Mouse (Mus musculus) bone marrow macrophage, adult 2 months (primary cell): ENCODE data around the gene C1qb. TPM values are rescaled to one million over a fixed set of nuclear protein-coding genes. Genes with fewer than 3 reads are reported as not detected.

Source experiments
- H3K27ac ChIP-seq: 2 replicates; pipeline ENCODE4 v1.5.1; 2012; ENCODE audit warnings: low read depth, low read length; ENCODE audit not compliant: insufficient read depth
- H3K4me1 ChIP-seq: 2 replicates; pipeline ENCODE4 v1.6.1; 2012; ENCODE audit warnings: low read length; ENCODE audit not compliant: control insufficient read depth, insufficient read depth
- H3K4me3 ChIP-seq: 2 replicates; pipeline ENCODE4 v1.5.1; 2012; ENCODE audit warnings: mild to moderate bottlenecking, low read length, moderate library complexity; ENCODE audit not compliant: insufficient read depth
- CTCF ChIP-seq: IDR thresholded peaks from 2 replicates; pipeline ENCODE4 v1.5.1; 2012; ENCODE audit warnings: low read depth, mild to moderate bottlenecking, low read length, moderate library complexity
- POLR2A ChIP-seq: IDR thresholded peaks from 2 replicates; pipeline ENCODE4 v1.6.1; 2012; ENCODE audit warnings: mild to moderate bottlenecking, low read depth, low read length, borderline replicate concordance
- polyA plus RNA-seq: library from polyadenylated mRNA; stranded (reverse); fragments of >200 nt; gene quantifications from 2 replicates; pipeline ENCODE4 v1.2.4, GENCODE M21; 2012; ENCODE audit not compliant: missing spikeins, insufficient read depth, insufficient read length

Gene C1qb
- polyA plus RNA-seq, 1 experiment: 3,777 TPM

GRCm38 (mm10) chr4:136894821-136895220, 8.8 kb upstream of the C1qb start:
- no peak overlapping the region for H3K4me3 ChIP-seq
- H3K4me1 ChIP-seq: peaks cover 66% of the 10 kb centered on the region
- no peak overlapping the region for H3K27ac ChIP-seq
- TF ChIP-seq CTCF: no peak
- no peak for TF ChIP-seq POLR2A

GRCm38 (mm10) chr4:136893691-136894543, 7.9 kb upstream of the C1qb start:
- Histone ChIP-seq H3K27ac (peak overlapping the region; percentile 76), H3K4me3 (no peak overlapping the region), H3K4me1 (peaks cover 66% of the 10 kb centered on the region)
- TF ChIP-seq CTCF (peak; percentile 76), POLR2A (no peak)

- H3K4me1 ChIP-seq: peaks cover 69% of the 10 kb centered on the region
- H3K4me3 ChIP-seq: peak within 1 kb of the TSS; percentile 72
- TF ChIP-seq POLR2A: no peak
- no peak for TF ChIP-seq CTCF
- peak within 1 kb of the TSS; percentile 91 for H3K27ac ChIP-seq
These were observed 6.8 kb upstream of the C1qb start, which contains the start of gene C1qc for GRCm38 (mm10) chr4:136892811-136893210. TSS of gene C1qc (minus strand) at chr4:136893065.

GRCm38 (mm10) chr4:136892371-136892770, 6.4 kb upstream of the C1qb start:
- Histone ChIP-seq H3K4me3 (peak overlapping the region; percentile 72), H3K27ac (peak overlapping the region; percentile 91), H3K4me1 (peaks cover 69% of the 10 kb centered on the region)
- TF ChIP-seq CTCF (no peak), POLR2A (no peak)

GRCm38 (mm10) chr4:136891115-136891514, 5.1 kb upstream of the C1qb start:
- TF ChIP-seq CTCF (no peak), POLR2A (no peak)
- peaks cover 72% of the 10 kb centered on the region for H3K4me1 ChIP-seq
- H3K4me3 ChIP-seq: peak overlapping the region; percentile 72
- peak overlapping the region; percentile 91 for H3K27ac ChIP-seq

GRCm38 (mm10) chr4:136889981-136890380, 4.0 kb upstream of the C1qb start:
- peaks cover 67% of the 10 kb centered on the region for H3K4me1 ChIP-seq
- no peak overlapping the region for H3K27ac ChIP-seq
- no peak overlapping the region for H3K4me3 ChIP-seq
- TF ChIP-seq POLR2A: no peak
- no peak for TF ChIP-seq CTCF

DNA sequence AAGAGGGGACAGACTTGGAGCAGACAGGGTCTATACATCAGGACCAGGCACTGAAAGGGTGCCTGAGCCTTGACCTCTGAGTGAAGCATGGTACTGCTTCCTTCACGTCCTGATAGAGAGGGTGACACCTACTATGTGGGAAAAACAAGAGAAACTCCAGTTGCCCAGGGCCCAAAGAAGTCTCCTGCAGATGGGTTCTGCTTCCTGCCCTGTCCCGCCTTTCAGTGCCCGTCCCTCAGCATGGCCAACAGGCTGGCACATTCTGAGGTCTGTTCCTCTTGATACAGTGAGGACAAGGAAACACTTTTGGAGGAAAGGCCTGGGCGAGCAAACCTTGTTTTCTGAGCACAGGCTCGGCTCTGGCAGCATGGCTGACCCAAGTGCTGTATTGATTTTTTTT, 1.7 kb upstream of the C1qb start:
- Histone ChIP-seq H3K27ac (peak overlapping the region; percentile 96), H3K4me1 (peaks cover 56% of the 10 kb centered on the region), H3K4me3 (no peak overlapping the region)
- no peak for TF ChIP-seq CTCF
- TF ChIP-seq POLR2A: no peak

- TF ChIP-seq POLR2A: no peak
- H3K4me1 ChIP-seq: peaks cover 17% of the 10 kb centered on the region
These were observed 7.4 kb downstream of the C1qb start for GRCm38 (mm10) chr4:136878601-136879000.

GRCm38 (mm10) chr4:136878171-136878570, 7.8 kb downstream of the C1qb start:
- H3K4me1 ChIP-seq: peaks cover 13% of the 10 kb centered on the region
- no peak for TF ChIP-seq CTCF
- TF ChIP-seq POLR2A: no peak
- H3K27ac ChIP-seq: no peak overlapping the region
- no peak overlapping the region for H3K4me3 ChIP-seq

More at GRCm38 (mm10) chr4:136878601-136879000, 7.4 kb downstream of the C1qb start:
- no peak overlapping the region for H3K4me3 ChIP-seq
- H3K27ac ChIP-seq: no peak overlapping the region

DNA sequence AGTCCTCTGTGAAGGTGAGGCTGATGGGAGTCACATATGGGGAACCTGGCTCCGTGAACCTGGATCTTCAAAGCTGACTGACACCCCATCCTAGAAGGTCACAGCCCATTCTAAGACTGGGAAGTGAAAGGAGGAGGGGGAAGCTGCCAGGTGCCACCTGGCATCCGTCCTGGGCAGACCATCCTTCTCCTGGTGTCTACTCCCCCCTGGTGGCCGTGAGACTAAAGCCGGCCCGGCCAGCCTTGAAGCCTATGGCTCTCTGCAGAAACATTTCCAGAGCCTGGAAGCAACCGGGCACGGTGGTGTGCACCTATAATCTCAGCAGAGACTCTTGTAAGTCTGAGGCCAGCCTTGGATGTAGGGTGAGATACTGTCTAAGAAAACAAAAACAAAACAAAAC, 9.0 kb downstream of the C1qb start:
- Histone ChIP-seq H3K4me1 (peaks cover 7% of the 10 kb centered on the region), H3K4me3 (no peak overlapping the region), H3K27ac (no peak overlapping the region)
- TF ChIP-seq CTCF: peak; percentile 38; the same call in 1 of the 2 replicates
- TF ChIP-seq POLR2A: no peak
